Mouse (Mus musculus) limb, embryonic 14.5 days (tissue): ENCODE measurements at regions not wholly inside any gene's neighbourhood (a gene's known extent, or its start where the extent isn't known, plus 50 kb on each side); places are given as distances from the start of the nearest gene placed in this dataset.

Experiments used
- ATAC-seq: fragments of 200-750 bp; cut with Nextera tagmentation; 2 replicates; pipeline ENCODE4 v1.8.0; 2017; ENCODE audit warnings: low read depth, moderate number of reproducible peaks, moderate TSS enrichment; ENCODE audit not compliant: low FRiP score
- DNase-seq: peaks from one replicate; pipeline ENCODE4 v3.0.0-alpha.2; 2015; ENCODE audit warnings: low spot score
- H3K27ac ChIP-seq: fragments of 300-500 bp; sonication (generic); replicated peaks from 2 replicates; pipeline ENCODE4 v1.5.1; 2014; ENCODE audit warnings: low read depth, mild to moderate bottlenecking, low read length, moderate library complexity, mixed read lengths
- H3K27me3 ChIP-seq: fragments of 300-500 bp; sonication (generic); 2 replicates; pipeline ENCODE4 v1.6.1; 2014; ENCODE audit warnings: low read length, mixed read lengths; ENCODE audit not compliant: control insufficient read depth, insufficient read depth
- H3K36me3 ChIP-seq: fragments of 300-500 bp; sonication (generic); 2 replicates; pipeline ENCODE4 v1.6.1; 2014; ENCODE audit warnings: mild to moderate bottlenecking, low read length, moderate library complexity, mixed read lengths; ENCODE audit not compliant: control insufficient read depth, insufficient read depth
- H3K4me1 ChIP-seq: fragments of 300-500 bp; sonication (generic); 2 replicates; pipeline ENCODE4 v1.6.1; 2014; ENCODE audit warnings: antibody characterized with exemption, low read length, mixed read lengths; ENCODE audit not compliant: control insufficient read depth, insufficient read depth
- H3K4me2 ChIP-seq: fragments of 300-500 bp; sonication (generic); replicated peaks from 2 replicates; pipeline ENCODE4 v1.6.1; 2014; ENCODE audit warnings: low read depth, mild to moderate bottlenecking, low read length, moderate library complexity; ENCODE audit not compliant: severe bottlenecking
- H3K4me3 ChIP-seq: fragments of 300-500 bp; sonication (generic); replicated peaks from 2 replicates; pipeline ENCODE4 v1.5.1; 2014; ENCODE audit warnings: low read length
- H3K9ac ChIP-seq: fragments of 300-500 bp; sonication (generic); 2 replicates; pipeline ENCODE4 v1.6.1; 2014; ENCODE audit warnings: mild to moderate bottlenecking, low read depth, low read length, moderate library complexity; ENCODE audit not compliant: severe bottlenecking
- H3K9me3 ChIP-seq: fragments of 300-500 bp; sonication (generic); 2 replicates; pipeline ENCODE4 v1.6.1; 2016; ENCODE audit warnings: low read length; ENCODE audit not compliant: control insufficient read depth
- POLR2A ChIP-seq: fragments of 200-500 bp; IDR thresholded peaks from 2 replicates; pipeline ENCODE4 v1.8.0; 2012; ENCODE audit warnings: inconsistent platforms, mild to moderate bottlenecking, moderate library complexity, borderline replicate concordance; ENCODE audit not compliant: insufficient read depth, insufficient read length; ENCODE audit errors: extremely low read depth
- WGBS: fragments of 180-500 bp; shearing (Covaris S2); extraction: QIAGEN DNeasy Blood & Tissue Kit; methylation state at CpG from one replicate; pipeline ENCODE4 v1.1.7; 2014; 5-methylcytosine and 5-hydroxymethylcytosine counted together

- H3K36me3 ChIP-seq, result no peaks in the 10 kb centered on the region
- ATAC-seq (no peak), DNase-seq (no peak)
- no peak overlapping the region for H3K9ac ChIP-seq
- no peaks in the 10 kb centered on the region for H3K27me3 ChIP-seq
- no peak overlapping the region for H3K4me2 ChIP-seq
- H3K4me3 ChIP-seq, result no peak overlapping the region
- H3K4me1 ChIP-seq, result no peaks in the 10 kb centered on the region
- 47% methylated on average over 6 of the region's 6 CpGs for WGBS
- no peak for TF ChIP-seq POLR2A
- no peak overlapping the region for H3K27ac ChIP-seq
- no peaks in the 10 kb centered on the region for H3K9me3 ChIP-seq
These were observed 169.6 kb upstream of the Bdnf start for GRCm38 (mm10) chr2:109504906-109505305.

DNA sequence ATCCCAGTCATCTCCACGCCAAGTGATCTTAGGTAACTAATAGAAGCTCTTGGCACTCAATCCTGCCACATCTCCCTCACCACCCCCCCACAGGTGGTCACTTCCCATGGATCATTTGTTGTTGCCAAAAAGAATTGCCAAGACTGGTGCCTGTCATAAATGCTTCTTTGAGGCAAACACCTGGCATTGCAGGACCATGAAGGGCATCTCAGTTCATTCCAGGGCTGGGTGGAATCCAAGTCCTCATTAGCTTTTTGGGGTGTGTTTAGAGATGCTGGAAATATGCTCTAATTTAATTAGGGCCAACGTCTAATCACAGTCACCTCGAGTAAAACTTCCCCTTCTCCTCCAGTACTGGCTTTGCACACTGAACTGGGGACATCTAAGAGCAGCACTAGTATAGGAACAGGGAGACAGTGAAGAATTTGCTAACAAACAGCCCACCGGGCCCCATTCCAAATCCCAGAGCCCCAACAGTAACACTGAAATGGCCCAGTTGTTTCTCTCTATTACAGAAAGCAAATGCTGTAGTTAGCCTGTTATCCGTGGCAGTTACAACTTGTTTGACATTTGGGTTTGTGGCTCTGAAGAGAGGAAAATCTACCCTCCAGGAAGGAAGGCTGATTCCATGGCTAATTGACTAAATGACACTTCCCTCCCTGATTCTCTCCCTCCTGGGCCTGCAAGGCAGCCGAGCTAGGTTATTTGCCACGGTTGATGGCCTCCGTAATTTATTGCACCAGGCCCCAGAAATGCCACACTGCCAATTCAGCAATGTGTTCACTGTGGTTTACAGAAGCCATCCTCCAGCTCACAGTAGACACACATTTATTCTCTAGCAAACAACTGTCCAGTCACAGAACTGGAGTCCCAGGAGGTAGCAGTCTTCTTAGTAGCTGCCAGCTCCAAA lies 164.2 kb upstream of the Bdnf start:
- Histone ChIP-seq H3K9me3 (no peaks in the 10 kb centered on the region), H3K4me2 (no peak overlapping the region), H3K4me1 (peaks cover 2% of the 10 kb centered on the region; the same call in 1 of the 2 replicates), H3K4me3 (no peak overlapping the region), H3K27ac (no peak overlapping the region), H3K36me3 (no peaks in the 10 kb centered on the region), H3K27me3 (no peaks in the 10 kb centered on the region), H3K9ac (no peak overlapping the region)
- 36% methylated on average over 8 of the region's 8 CpGs for whole genome bisulfite sequencing
- ATAC-seq (no peak), DNase-seq (peak; percentile 38)
- no peak for TF ChIP-seq POLR2A

DNA sequence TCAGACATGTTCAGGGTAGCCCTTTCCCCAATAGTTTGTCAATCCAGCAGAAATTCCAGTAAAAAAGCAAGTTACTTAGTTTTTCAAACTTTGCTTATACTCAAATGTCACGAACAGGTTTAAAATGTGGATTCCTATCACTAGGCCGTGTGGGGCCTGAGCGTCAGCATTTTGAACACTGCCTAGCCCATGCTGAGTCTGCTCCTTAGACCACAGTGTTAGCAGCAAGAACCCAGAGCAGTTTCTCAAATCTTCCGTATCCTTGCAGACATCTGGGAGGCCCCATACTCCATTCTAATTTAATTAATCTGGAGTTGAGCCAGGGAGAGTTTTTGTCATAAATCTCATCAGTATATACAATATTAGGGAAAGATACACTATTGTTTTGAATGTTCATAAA lies 163.4 kb upstream of the Bdnf start:
- Histone ChIP-seq H3K27me3 (no peaks in the 10 kb centered on the region), H3K9ac (no peak overlapping the region), H3K36me3 (no peaks in the 10 kb centered on the region), H3K4me1 (peaks cover 2% of the 10 kb centered on the region; the same call in 1 of the 2 replicates), H3K4me3 (no peak overlapping the region), H3K27ac (no peak overlapping the region), H3K9me3 (no peaks in the 10 kb centered on the region), H3K4me2 (no peak overlapping the region)
- no peak for TF ChIP-seq POLR2A
- ATAC-seq (no peak), DNase-seq (no peak)
- WGBS, result 75% methylated on average over 4 of the region's 4 CpGs

DNA sequence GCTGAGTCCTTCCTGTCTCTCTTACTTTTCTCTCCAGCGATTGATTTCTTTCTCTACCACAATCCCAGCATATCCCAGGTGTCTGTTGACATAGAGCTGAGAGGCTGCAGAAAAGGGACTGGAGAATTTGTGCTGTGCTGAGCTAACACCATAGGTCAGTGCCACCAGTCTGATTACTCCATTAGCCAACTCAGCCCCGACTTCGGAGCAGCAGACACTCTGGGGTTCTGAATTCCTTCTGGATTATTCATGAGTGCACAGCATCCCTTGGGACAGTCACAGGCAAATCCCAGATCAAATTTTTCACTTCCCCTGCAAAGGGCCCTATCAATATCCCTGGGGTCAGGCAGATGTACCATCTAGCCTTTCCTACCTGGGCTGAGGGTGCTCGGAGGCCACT lies 155.2 kb upstream of the Bdnf start:
- Histone ChIP-seq H3K27ac (no peak overlapping the region), H3K27me3 (no peaks in the 10 kb centered on the region), H3K9ac (no peak overlapping the region), H3K9me3 (no peaks in the 10 kb centered on the region), H3K4me1 (no peaks in the 10 kb centered on the region), H3K4me3 (no peak overlapping the region), H3K4me2 (no peak overlapping the region), H3K36me3 (no peaks in the 10 kb centered on the region)
- no peak for TF ChIP-seq POLR2A
- DNase-seq (no peak), ATAC-seq (no peak)
- 72% methylated on average over 4 of the region's 4 CpGs for WGBS

DNA sequence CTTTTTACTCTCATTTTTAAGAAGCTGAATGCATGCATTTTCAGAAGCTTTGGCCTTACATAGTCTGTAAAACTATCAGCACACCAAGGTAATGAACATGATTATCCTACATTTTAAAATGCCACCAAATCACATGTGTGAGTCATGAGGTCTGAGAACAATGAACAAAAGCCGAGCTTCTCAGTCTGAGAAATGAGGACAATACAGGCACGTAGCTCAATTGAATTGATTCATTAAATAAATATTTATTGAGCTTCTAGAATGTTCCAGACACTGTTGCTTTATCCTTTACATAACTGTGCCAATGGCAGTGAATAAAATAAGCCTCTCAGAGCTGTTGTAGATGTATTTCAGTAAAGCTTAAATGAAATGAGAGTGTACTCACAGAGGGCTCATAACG lies 154.0 kb upstream of the Bdnf start:
- Histone ChIP-seq H3K9me3 (no peaks in the 10 kb centered on the region), H3K27me3 (no peaks in the 10 kb centered on the region), H3K9ac (no peak overlapping the region), H3K4me2 (no peak overlapping the region), H3K4me1 (no peaks in the 10 kb centered on the region), H3K4me3 (no peak overlapping the region), H3K36me3 (no peaks in the 10 kb centered on the region), H3K27ac (no peak overlapping the region)
- TF ChIP-seq POLR2A, result no peak
- ATAC-seq, result no peak
- 68% methylated on average over 3 of the region's 3 CpGs for WGBS
- no peak for DNase-seq
